Mouse (Mus musculus) lung, postnatal 14 days (tissue): ENCODE measurements at regions not wholly inside any gene's neighbourhood (a gene's known extent, or its start where the extent isn't known, plus 50 kb on each side); places are given as distances from the start of the nearest gene placed in this dataset.

Experiments used
- DNase-seq: peaks from one replicate; pipeline ENCODE4 v3.0.0; 2021

DNA sequence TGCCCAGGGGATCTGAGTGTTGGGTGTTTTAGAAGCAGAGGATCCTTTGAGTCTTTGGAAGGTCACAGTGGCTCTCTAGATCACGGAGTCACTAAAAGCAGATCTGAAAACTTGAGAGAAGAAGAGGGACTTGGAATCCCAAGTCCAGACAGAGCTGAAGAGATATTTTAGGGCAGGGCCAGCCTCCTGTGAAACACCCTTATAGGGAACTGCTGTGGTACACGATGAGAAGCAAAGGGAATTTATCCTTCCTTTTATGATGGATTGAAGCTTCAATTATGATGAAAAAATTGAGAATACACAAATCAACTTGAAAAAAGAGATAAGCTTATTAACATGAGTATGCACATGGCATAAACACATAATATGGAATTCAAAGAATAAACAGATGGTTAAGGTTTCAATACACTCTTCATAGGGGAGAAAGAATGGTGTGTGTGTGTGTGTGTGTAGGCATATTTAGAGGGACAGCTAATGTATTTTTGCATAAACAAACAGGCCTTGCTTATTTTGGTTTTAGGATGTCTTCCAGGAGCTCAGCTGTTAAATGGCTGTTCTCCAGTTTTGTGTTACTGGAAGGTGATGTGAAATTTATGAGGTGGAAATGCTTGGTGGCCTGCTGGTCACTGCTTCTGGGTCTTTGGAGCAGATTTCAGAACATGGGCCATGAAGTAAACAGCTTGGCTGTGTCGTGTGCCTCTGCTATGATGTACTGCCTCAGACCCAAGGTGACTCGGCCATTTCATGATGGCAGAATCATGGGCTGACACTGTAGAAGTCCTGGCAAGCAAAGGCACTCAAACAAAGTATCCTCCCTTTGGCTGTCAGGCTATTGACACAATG is 190.1 kb downstream of the Phlda1 start:
- peak; percentile 47 for DNase-seq

DNA sequence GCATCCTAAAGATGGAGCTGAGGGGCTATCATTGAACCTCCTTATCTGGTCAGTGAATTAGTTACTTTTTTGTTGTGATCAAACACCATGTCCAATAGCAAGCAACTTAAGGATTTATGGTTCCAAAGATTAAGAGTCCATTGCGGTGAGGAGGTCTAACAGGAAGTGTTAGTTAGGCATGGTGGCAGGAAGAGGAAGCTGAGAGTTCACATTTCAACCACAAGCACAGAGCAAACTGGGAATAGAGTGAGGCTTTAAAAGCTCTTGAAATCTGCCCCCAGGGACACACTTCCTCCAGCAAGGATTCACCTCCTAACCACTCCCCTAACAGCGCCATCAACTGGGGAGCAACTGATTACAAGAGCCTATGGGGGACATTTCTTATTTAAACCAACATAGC is 190.9 kb downstream of the Phlda1 start:
- no peak for DNase-seq

DNA sequence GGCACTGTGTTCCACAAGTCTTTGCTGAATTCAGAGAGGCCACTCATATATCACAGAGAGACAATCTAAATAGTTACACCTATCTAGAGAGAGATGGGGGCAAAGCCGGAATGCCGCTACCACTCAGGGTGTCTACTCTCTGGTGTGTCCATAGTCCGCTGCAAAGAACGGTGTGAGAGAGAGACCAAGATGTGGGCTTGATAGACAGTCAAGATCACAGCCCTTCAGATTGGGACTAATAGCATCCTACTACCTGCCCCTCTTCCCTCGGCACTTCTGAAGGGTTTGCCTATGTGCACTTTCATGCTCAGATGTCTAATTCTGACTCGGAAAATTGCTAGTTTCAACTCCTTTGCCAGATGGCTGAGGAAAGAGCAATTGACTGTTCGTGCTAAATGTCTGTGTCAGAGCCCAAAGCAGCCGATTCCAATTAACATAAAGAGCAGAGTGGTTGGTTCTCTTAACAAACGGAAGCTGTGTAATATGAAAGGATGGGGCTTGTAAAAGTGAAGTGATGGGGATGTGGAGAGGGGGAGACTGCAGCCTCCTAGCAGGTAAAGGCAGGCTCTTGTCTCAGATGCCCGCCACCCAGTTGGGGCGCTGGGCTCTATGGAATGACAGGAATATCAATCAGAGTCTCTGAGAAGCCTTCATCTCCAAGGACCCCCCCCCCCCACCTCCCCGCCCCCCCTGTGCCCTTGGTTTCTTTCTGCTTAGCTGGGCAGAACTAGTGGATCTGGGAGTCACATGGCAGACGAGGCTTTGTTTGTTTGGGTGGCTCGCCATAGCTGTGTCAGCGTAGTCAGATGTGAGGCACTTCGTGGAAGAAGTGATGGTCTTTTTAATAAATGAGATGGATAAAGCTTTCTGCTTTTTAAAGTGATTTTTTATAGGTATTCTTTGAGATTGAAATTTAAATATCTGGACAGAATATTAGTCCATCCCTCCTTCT is 193.7 kb downstream of the Phlda1 start:
- no peak for DNase-seq

DNA sequence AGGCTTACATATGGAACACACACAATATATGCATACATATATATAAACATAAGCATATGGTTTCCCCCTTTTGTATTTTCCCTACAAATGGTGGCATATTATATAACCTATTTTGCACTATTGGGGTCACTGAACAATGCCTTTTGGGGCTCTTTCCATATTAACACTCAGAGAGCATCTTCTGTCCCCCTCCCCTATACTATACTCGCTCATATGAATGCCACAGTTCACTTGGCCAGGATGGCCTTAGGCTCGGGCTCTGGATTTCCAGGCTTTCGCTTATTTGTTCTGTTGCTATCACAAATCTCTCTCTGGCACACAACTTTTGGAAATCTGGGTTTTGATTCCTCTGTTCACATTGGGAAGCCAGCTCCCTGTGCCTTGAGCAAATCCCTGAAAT is 194.5 kb downstream of the Phlda1 start:
- no peak for DNase-seq

DNA sequence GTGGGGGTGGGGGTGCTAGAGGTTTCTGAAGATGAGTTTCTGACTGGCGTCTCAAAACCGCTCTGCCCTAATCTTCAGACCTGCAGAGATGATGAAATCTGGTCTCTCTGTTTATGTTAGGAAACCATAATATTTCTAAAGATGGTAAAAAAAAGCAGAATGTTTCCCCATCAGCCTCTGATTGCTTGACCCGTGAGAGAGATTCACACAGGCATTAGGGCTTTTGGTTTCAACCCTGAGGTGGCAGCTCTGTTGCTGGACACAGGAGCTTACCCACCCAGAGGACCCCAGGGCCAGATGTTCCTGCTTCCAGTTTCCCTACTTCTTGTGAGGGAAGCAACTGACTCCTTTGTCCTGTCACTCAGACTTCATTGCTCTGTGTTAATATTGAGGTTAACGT is 195.1 kb downstream of the Phlda1 start:
- DNase-seq: no peak

DNA sequence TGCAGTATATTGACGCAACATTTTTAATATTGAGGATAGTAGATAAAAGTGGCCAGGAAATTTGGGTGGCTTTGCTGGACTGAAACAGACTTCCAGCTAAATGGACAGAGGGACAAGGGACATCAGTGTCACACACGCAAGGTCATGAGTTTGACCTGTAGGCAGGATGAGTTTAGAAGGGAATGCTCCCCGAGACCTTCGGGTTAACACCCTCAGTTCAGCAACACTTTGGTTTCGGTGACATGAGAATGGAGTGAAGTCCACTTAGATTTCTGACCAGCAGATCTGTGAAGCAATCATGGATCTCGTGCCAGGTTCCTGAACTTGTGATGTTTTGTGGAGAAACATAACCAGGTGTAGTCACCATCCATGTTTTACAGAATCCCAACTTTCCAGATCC is 196.3 kb downstream of the Phlda1 start:
- no peak for DNase-seq

DNA sequence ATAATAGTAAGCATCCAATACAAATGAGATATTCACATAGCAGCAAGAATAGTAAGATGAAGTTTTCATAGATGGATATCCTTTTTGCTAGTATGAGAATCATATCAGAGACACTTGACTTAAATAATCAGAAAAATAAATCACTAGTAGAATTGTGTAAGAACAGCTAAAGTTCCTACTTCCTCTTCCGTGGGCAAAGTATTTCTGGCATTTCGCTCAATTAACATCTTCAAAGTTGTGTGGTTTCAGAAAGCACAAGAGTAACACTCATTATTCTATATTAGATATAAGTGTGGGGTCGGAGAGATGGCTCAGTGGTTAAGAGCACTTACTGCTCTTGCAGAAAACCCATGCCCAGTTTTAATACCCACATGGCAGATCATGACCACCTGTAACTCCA is 197.4 kb downstream of the Phlda1 start:
- DNase-seq: no peak

DNA sequence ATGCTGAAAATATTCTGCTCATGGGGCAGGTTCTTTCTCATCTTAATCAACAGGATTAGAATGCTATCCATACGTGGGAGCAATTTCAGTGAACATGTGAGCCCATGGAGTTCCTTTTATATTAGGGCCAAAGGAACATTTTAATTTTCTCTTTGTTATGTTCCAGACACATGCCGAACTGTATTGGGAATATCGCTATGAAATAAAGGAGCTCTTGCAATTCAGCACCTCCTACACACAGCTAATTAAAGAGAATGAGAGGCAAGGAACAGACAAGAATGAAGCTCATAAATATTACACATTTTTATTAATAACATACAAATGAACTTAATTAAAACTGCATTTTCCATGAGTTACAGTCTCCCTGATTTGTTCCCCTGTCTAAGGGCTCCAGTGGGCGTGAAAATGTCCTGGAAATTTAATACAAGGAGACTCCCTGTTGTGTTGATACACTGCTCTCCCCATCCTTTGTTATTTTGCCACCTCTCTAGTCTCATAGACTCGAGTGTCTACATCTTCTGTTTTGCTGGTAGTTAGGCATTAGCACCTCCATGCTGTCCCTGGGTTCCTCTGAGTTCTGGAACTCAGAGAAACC is 205.5 kb downstream of the Phlda1 start:
- DNase-seq: no peak

DNA sequence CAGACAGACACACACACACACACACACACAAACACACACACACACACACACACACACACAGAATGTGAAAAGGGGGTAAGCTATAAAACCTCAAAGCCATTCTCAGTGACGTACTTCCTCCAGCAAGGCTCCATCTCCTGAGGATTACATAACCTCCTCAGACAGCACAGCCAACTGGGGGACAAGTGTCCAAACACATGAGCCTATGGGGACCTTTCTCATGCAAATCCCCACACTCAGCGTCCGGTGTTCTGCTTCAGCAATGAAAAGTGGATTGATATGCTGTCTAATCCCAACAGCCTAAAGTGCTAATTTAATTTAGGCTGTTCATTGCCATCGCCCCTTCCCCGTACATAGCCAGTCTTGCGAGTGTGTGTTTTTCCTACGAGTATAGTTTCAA is 206.9 kb downstream of the Phlda1 start:
- no peak for DNase-seq

DNA sequence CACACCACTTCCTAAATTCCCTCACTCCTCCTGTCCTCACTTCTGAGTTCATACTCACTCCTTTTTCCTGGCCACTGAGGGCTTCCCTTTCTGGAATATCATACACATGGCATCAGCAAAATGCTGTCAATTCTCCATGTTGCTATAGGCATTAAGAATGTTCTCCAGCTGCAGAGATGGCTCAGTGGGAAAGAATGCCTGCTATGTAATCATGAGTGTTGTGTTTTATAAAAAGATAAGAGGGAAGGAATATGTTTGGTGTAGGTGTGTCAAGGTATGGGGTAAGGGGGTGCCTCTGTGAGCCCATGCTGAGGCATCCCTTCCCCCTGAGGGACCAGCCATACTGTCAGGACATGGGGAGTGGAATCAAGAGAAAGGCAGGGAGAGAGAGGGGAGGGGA is 207.6 kb downstream of the Phlda1 start:
- DNase-seq: no peak

DNA sequence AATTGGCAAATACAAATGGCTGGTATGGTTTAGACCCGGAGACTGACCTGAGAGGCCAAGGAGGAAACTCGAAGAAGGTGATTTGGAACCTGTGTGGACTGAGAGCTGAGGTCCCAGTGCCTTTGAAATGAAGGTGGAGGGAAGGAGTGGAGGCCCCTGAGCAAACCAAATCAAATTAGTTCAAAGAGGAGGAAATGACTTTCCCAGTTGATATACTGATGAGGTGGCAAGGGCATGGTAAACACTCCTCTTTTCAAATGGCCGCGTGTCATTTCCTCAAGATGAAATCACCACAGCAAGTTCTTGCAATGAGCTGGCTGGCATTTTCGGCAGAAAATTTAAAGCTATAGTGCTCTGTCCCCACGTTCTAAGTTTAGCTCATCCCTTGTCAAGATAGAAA is 209.1 kb downstream of the Phlda1 start:
- DNase-seq: no peak

DNA sequence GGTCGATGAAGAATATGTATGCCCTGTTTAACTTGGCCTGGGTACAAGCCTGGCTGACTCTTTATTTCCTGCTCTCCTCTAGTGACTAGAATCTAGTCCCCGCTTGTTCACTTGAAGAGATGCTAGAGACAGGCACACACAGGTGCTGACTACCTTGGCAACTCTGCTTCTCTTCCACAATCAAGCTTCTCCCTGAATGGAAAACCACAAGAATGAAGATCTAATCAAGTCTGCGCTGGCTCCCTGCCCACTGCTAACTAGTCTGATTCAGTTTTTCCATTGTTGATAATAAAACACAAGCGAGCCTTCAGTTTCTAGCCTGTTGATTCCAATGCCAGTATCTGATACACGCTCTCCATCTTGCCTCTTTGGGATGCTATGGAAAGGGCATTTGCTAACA is 213.5 kb downstream of the Phlda1 start:
- DNase-seq: peak; percentile 29

DNA sequence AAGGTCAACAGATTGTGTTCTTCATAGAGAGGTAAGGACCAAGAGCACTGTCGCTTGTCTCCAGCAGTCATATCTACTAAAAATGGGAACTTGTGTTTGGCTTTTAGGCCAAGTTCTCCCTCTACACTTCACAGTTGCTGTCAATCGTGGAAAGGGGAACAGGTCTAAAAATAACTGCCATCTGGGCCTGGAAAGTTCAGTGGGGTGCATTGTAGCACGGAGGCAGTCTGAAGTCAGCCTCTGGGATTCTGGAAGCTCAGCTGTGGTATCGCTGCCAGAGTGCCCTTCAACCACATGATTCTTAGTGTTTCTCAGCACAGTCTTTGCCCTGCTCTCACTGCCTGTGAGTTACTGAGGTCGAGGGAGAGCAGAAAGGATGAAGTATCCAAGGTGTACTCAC is 215.0 kb downstream of the Phlda1 start:
- DNase-seq: no peak

DNA sequence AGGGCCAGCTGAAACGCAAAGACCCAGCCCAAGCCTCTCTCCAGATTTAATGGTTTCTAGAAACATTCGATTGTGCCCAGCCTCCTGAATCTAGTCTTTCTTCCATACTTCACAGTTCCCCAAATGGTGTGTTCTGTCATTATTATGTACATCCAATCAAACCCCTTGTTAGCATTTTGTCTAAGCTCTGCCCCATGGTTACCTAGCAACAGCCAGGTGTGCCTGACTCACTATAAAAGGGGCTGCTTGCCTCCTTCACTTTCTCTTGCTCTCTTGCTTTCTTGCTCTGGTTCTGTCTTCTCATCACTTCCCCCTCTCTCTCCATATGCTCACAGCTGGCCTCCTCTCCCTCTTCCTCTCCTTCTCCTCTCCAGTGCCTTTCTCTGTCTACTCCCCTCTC is 217.8 kb downstream of the Phlda1 start:
- no peak for DNase-seq

DNA sequence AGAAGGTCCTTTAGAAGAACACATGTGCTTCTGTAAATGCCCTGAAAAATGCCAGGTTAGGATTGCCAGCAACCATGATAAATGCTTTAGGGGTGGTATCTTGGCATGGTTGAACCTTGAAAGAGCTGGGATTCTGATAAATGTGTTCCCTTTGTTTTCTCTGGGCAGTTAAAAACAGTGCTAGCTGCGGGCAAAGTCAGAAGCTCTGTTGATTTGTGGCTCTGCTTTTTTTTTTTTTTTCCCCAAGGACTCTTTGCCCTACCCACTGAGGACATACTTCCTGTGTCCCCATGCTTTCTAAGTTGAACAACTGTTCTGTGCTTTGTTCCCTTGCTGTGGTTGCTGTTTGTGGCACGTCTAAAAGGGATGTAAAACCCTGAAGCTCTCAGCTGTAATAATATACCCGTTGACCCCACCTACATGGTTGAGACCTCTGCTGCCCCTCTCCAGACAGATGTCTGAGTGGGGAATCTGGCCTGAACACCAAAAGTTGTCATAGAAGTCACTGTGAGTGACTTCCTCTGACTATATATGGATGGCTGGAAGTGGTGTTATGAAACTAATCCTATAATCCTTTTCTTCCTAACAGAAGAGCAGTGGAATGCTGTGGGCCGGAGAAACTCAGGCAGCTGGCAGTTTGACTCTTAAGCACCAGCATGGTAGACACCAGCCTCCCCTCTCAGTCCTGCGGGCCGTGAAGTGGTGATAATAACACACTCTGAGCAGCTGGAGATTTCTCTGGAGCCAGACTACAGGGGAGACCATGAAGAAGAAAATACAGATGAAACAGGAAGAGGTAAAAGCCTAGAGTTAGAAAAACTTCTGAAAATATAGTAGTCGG is 218.7 kb downstream of the Phlda1 start:
- DNase-seq: no peak

DNA sequence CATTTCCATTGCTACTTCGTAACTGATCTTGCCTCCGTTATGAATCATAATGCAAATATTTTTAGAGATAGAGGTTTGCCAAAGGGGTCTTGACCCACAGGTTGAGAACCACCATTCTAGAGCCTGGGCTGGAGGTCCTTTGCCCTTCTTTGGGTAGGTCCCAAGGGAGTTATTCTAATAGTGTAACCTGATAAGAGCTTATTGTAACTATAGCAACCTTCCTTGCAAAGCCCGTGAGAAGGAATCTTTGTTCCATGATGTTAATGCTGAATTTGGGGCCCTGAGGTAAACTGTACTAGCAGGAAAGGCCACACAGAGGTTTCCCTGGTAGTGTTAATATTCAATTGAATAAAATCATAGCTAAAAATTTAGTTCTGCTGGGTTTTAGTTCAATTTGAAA is 229.9 kb downstream of the Phlda1 start:
- no peak for DNase-seq

DNA sequence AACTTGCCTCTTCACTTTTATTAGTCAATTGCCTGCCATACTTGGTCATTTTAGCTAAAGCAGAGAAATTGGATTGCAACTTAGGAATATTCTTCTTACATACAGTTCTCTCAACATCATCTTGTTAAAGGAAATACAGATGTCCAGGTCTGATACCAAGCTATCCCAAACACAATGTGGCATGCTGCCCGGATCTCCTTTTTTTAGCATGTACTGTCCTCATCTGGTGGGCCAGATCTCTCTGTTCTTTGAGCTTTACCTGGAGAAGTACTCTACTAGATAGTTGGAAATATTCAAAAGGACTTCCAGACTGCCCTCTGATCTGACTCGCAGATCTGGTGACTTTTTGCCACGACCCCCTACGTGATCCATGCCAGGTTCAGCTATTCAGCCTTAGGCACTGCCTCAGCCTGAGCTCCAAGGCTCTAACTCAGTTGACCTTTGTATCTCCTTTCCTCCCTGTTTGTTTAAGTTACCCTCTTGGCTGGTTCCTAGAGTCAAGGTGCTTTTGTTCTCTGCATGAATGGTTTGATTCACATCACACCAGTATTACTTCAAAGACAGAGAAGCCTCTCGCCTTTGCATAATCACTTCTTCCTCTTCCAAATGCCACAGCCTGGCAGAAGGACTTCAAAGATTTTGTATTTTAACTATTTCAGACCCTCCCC is 232.9 kb upstream of the Krr1 start:
- peak; percentile 41 for DNase-seq

DNA sequence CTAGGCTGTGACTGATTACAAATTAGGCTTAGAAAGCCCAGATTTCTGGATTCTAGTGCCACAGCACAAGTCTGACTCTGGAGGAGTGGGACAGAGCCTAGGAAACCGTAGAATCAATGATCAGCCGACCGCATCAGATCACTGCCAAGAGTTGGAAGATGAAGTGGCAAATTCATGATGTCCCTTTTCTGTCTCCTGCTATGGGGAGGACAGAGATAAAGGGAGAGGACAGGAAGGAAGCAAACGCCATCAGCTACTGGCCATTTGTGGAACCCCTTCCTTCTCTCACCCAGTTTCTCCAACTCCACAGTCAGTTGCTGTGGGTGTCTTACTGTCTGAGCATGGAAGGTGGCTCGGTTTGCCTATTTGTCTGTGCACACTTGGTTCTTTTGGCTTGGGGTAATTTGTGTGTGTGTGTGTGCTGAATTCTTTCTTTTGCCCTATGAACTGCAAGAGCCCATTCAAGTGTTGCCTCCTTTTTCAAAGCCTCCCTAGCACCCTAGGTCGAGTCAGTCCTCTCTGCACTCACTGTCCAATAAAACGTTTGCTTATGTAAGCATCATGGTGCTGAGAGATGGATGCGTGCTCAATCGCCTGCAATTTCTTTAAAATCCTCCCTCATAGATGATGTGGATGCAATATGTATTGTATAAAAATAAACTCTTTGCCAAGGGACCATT is 231.7 kb upstream of the Krr1 start:
- no peak for DNase-seq

DNA sequence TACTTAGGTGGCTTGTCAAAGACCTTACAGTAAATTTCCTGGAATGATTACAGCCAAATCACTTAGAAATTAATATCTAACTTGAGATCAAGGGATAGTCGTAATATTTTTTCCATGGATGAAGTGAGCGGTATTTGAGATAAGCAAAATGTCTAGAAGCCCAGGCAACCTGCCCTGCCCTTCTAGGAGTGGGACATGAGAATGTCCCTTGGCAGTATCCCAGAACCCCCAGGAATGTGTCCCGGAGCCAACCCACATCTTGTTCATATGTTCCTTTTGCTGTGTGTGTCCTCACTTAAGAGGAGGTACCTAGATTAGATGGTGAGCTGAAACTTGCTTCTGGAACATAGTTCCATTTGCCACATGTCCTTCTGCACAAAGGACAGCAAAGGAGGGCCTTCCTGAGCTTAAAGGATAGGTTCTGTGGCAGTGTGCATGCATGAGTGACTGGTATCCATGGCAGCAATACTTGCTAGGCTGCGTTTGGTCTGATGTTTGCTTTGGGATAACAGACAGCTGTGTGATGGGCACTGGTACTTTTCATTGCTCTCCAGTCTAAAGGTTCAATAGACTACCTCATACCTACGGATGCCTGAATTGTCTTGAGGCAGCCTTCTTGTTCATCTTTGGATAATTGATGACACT is 231.0 kb upstream of the Krr1 start:
- DNase-seq: peak; percentile 55

DNA sequence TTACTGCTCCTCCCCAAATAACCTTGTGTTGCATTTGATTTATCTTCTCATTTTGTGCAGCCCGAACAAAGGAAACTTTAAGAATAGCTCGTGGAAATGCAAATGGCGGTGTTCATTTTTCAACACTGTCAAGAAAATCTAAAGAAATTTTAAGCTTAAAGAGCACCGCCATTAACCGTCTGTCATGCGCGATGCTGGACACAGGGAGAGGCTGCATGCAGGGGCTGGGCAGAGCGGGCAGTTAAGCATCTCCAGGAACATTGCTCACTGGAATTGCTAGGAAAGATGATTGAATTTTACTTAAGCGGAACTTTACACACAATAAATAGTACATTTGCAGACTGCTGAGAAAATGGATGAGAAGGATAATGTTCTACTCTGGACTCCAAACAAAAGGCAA is 229.2 kb upstream of the Krr1 start:
- no peak for DNase-seq

DNA sequence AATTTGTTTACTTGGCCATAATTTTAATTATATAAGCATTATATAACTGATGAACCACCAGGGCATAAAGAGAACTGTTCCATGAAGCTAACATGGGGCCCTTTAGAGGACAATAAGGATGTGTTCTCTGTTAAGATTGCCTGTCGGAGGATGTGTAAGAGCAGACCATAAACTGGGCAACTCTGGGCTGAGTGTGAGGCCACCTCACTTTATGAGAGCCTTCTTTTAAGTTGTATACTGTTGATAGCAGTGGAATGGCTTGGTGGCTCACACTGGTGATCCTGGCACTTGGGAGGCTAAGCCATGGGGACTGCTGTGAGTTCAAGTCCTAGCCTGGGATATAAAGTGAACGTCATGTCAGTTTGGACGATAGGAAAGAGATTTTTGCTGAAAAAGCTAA is 227.3 kb upstream of the Krr1 start:
- no peak for DNase-seq
